In genomic region chr15:54092386-54092785, GRCm38 (mm10) we compare ENCODE assay signal across 26 mouse cellular contexts.
"Had no signal": no experiment of that assay in that cellular context is flagged by ENCODE, and none has a peak within 500 bp of the region (broad histone marks: within the 10 kb centered on the region; RNA-seq: fewer than 3 reads in every experiment).

No protein-coding gene starts in this region.

- H3K4me1 ChIP-seq: heart, embryonic 10.5 days; heart, embryonic 12.5 days; hindbrain, embryonic 12.5 days; intestine, embryonic 15.5 days; kidney, embryonic 15.5 days; limb, embryonic 13.5 days; limb, embryonic 15.5 days; liver, embryonic 12.5 days had no signal

- DNase-seq: gastrocnemius, postnatal 25 days; heart, adult 18-20 months; heart, postnatal 10 days; heart, postnatal 4 days; kidney, adult 18-20 months; kidney, adult 9 months; kidney, postnatal 14 days; kidney, postnatal 36 days; layer of hippocampus, adult 9-11 months; layer of hippocampus, postnatal 36 days; left cerebral cortex, postnatal 4 days had no signal

- H3K27ac ChIP-seq: heart, embryonic 10.5 days; hindbrain, embryonic 10.5 days; hindbrain, embryonic 12.5 days; hindbrain, embryonic 14.5 days; intestine, embryonic 15.5 days; kidney, embryonic 15.5 days; kidney, postnatal 0 days; limb, embryonic 13.5 days; limb, embryonic 15.5 days; liver, embryonic 12.5 days; liver, embryonic 14.5 days had no signal

- H3K36me3 ChIP-seq: heart, embryonic 10.5 days; heart, embryonic 12.5 days; hindbrain, embryonic 10.5 days; hindbrain, embryonic 12.5 days; intestine, embryonic 15.5 days; kidney, embryonic 15.5 days; limb, embryonic 13.5 days; limb, embryonic 15.5 days; liver, embryonic 12.5 days had no signal

- H3K4me2 ChIP-seq: heart, embryonic 12.5 days; hindbrain, embryonic 12.5 days; hindbrain, embryonic 14.5 days; intestine, embryonic 15.5 days; kidney, embryonic 15.5 days; limb, embryonic 13.5 days; limb, embryonic 15.5 days; liver, embryonic 12.5 days had no signal

- H3K9ac ChIP-seq: heart, embryonic 12.5 days; hindbrain, embryonic 12.5 days; hindbrain, embryonic 14.5 days; intestine, embryonic 15.5 days; kidney, embryonic 15.5 days; limb, embryonic 13.5 days; limb, embryonic 15.5 days; liver, embryonic 12.5 days; liver, embryonic 14.5 days had no signal

- H3K4me3 ChIP-seq: heart, embryonic 10.5 days; heart, embryonic 12.5 days; hindbrain, embryonic 10.5 days; hindbrain, embryonic 12.5 days; intestine, embryonic 15.5 days; kidney, embryonic 15.5 days; limb, embryonic 13.5 days; limb, embryonic 15.5 days; liver, embryonic 12.5 days had no signal

- H3K27me3 ChIP-seq: heart, embryonic 12.5 days; hindbrain, embryonic 12.5 days; intestine, embryonic 15.5 days; kidney, embryonic 15.5 days; limb, embryonic 13.5 days; limb, embryonic 15.5 days; liver, embryonic 12.5 days had no signal

- ATAC-seq: hindbrain, embryonic 16.5 days; inflammation-experienced regulatory T-cells, adult 6 months; intestine, embryonic 15.5 days; intestine, postnatal 0 days; liver, embryonic 12.5 days had no signal

- H3K9me3 ChIP-seq: heart, embryonic 10.5 days; heart, embryonic 12.5 days; hindbrain, embryonic 10.5 days; hindbrain, embryonic 12.5 days; intestine, embryonic 15.5 days; kidney, embryonic 15.5 days; limb, embryonic 13.5 days; limb, embryonic 15.5 days; liver, embryonic 12.5 days had no signal
